27 mouse cellular contexts compared by ENCODE assay signal in genomic region chr1:126457739-126458138, GRCm38 (mm10).
"Had no signal": no experiment of that assay in that cellular context is flagged by ENCODE, and none has a peak within 500 bp of the region (broad histone marks: within the 10 kb centered on the region; RNA-seq: fewer than 3 reads in every experiment).

No protein-coding gene starts in this region.

- H3K4me1 ChIP-seq: intestine, embryonic 15.5 days; limb, embryonic 10.5 days; limb, embryonic 12.5 days; liver, embryonic 13.5 days; liver, embryonic 15.5 days had no signal

- H3K36me3 ChIP-seq: heart, embryonic 12.5 days; hindbrain, embryonic 10.5 days; hindbrain, embryonic 12.5 days; intestine, embryonic 15.5 days; limb, embryonic 10.5 days; limb, embryonic 12.5 days; liver, embryonic 13.5 days; liver, embryonic 15.5 days had no signal

- ATAC-seq: hindbrain, embryonic 16.5 days; inflammation-experienced regulatory T-cells, adult 6 months; intestine, embryonic 15.5 days; intestine, postnatal 0 days; liver, postnatal 0 days had no signal

- H3K9ac ChIP-seq: heart, embryonic 12.5 days; hindbrain, embryonic 12.5 days; hindbrain, embryonic 14.5 days; intestine, embryonic 15.5 days; limb, embryonic 12.5 days; liver, embryonic 13.5 days; liver, embryonic 15.5 days; liver, postnatal 0 days had no signal

- DNase-seq: gastrocnemius, postnatal 10 days; gastrocnemius, postnatal 25 days; heart, adult 2 months; heart, postnatal 10 days; heart, postnatal 4 days; kidney, adult 18-20 months; kidney, adult 8-10 months; kidney, postnatal 25 days; kidney, postnatal 4 days; liver; liver, embryonic 13.5 days; liver, postnatal 0 days; lung, adult 2 months had no signal

- H3K4me3 ChIP-seq: heart, adult 2 months; heart, embryonic 12.5 days; hindbrain, embryonic 10.5 days; hindbrain, embryonic 12.5 days; intestine, embryonic 15.5 days; layer of hippocampus, adult 2 months; left cerebral cortex, adult 2 months; limb, embryonic 10.5 days; limb, embryonic 12.5 days; liver, embryonic 13.5 days; liver, embryonic 15.5 days had no signal

- H3K27ac ChIP-seq: heart, adult 2 months; hindbrain, embryonic 10.5 days; hindbrain, embryonic 12.5 days; hindbrain, embryonic 14.5 days; intestine, embryonic 15.5 days; layer of hippocampus, adult 2 months; left cerebral cortex, adult 2 months; limb, embryonic 10.5 days; limb, embryonic 12.5 days; liver, embryonic 13.5 days; liver, embryonic 15.5 days had no signal

- H3K9me3 ChIP-seq: heart, embryonic 12.5 days; hindbrain, embryonic 10.5 days; hindbrain, embryonic 12.5 days; intestine, embryonic 15.5 days; limb, embryonic 10.5 days; limb, embryonic 12.5 days; liver, embryonic 13.5 days; liver, embryonic 15.5 days had no signal

- H3K27me3 ChIP-seq: heart, embryonic 12.5 days; hindbrain, embryonic 12.5 days; intestine, embryonic 15.5 days; limb, embryonic 12.5 days; liver, embryonic 13.5 days; liver, embryonic 15.5 days had no signal

- H3K4me2 ChIP-seq: heart, embryonic 12.5 days; hindbrain, embryonic 12.5 days; hindbrain, embryonic 14.5 days; intestine, embryonic 15.5 days; limb, embryonic 12.5 days; liver, embryonic 11.5 days; liver, embryonic 13.5 days; liver, embryonic 15.5 days had no signal
